Mouse (Mus musculus) liver, adult 2 months (tissue): ENCODE measurements around the gene Vwa5b2. TPM values are rescaled to one million over a fixed set of nuclear protein-coding genes. Genes with fewer than 3 reads are reported as not detected.

Source experiments
- DNase-seq: peaks from one replicate; pipeline ENCODE4 v3.0.0-alpha.2; 2011; ENCODE audit warnings: low read depth, low spot score; ENCODE audit errors: extremely low read depth
- H3K27ac ChIP-seq: fragments of 200-500 bp; replicated peaks from 2 replicates; pipeline ENCODE4 v1.5.1; 2012; ENCODE audit warnings: low read depth, mild to moderate bottlenecking, control low read depth, inconsistent platforms, low read length; ENCODE audit not compliant: insufficient read depth
- H3K27me3 ChIP-seq: fragments of 200-500 bp; 2 replicates; pipeline ENCODE4 v1.6.1; 2012; ENCODE audit warnings: mild to moderate bottlenecking, moderate library complexity, low read length, inconsistent platforms; ENCODE audit not compliant: control insufficient read depth, insufficient read depth
- H3K36me3 ChIP-seq: fragments of 200-500 bp; 2 replicates; pipeline ENCODE4 v1.6.1; 2012; ENCODE audit warnings: low read length, inconsistent platforms; ENCODE audit not compliant: control insufficient read depth, insufficient read depth
- H3K4me1 ChIP-seq: fragments of 200-500 bp; 2 replicates; pipeline ENCODE4 v1.6.1; 2011; ENCODE audit warnings: low read length; ENCODE audit not compliant: control insufficient read depth, insufficient read depth
- H3K4me3 ChIP-seq: fragments of 200-500 bp; 2 replicates; pipeline ENCODE4 v1.5.1; 2011; ENCODE audit warnings: low read depth, mild to moderate bottlenecking, control low read depth, low read length, moderate library complexity; ENCODE audit not compliant: insufficient read depth
- H3K79me2 ChIP-seq: fragments of 200-500 bp; 2 replicates; pipeline ENCODE4 v1.6.1; 2012; ENCODE audit warnings: inconsistent platforms, mild to moderate bottlenecking, low read length, moderate library complexity; ENCODE audit not compliant: control insufficient read depth, insufficient read depth
- H3K9ac ChIP-seq: fragments of 200-500 bp; 2 replicates; pipeline ENCODE4 v1.6.1; 2012; ENCODE audit warnings: low read depth, mild to moderate bottlenecking, control low read depth, inconsistent platforms, low read length
- CTCF ChIP-seq: fragments of 200-500 bp; IDR thresholded peaks from 2 replicates; pipeline ENCODE4 v1.5.1; 2011; ENCODE audit warnings: low read depth, low read length, control low read depth
- POLR2A ChIP-seq: fragments of 200-500 bp; IDR thresholded peaks from 2 replicates; pipeline ENCODE4 v1.6.1; 2011; ENCODE audit warnings: low read length, control low read depth; ENCODE audit not compliant: insufficient read depth; ENCODE audit errors: extremely low read depth
- WGBS: fragments of 180-500 bp; shearing (Covaris S2); methylation state at CpG from one replicate; pipeline ENCODE4 v1.1.7; 2018; 5-methylcytosine and 5-hydroxymethylcytosine counted together
- polyA plus RNA-seq: library from polyadenylated mRNA; depleted of rRNA; stranded (reverse); fragments of >200 nt; gene quantifications from 2 replicates; pipeline ENCODE4 v1.2.3, GENCODE M21; 2012
- total RNA-seq: library from RNA; depleted of rRNA; stranded (reverse); fragments of >200 nt; gene quantifications from 2 replicates; pipeline ENCODE4 v1.2.3, GENCODE M21; 2014

Gene Vwa5b2
- total and polyA plus RNA-seq, 2 experiments = not detected

- H3K27me3 ChIP-seq = no peaks in the 10 kb centered on the region
- 57% methylated on average over 1 of the region's 1 CpGs for WGBS
- no peaks in the 10 kb centered on the region for H3K4me1 ChIP-seq
These were observed 24.2 kb upstream of the Vwa5b2 start for GRCm38 (mm10) chr16:20565075-20565474.

GRCm38 (mm10) chr16:20589939-20590679 is 838 bp downstream of the Vwa5b2 start:
- no peaks in the 10 kb centered on the region for H3K79me2 ChIP-seq
- peaks cover 30% of the 10 kb centered on the region for H3K27me3 ChIP-seq
- no peaks in the 10 kb centered on the region for H3K36me3 ChIP-seq
- no peaks in the 10 kb centered on the region for H3K4me1 ChIP-seq
- WGBS = 2% methylated on average over 39 of the region's 39 CpGs
- H3K9ac ChIP-seq = no peak overlapping the region
- no peak for DNase-seq
- H3K4me3 ChIP-seq = no peak overlapping the region; the same call in 1 of the 2 replicates
- no peak for TF ChIP-seq POLR2A
- TF ChIP-seq CTCF = no peak
- no peak overlapping the region for H3K27ac ChIP-seq

More at GRCm38 (mm10) chr16:20565075-20565474, 24.2 kb upstream of the Vwa5b2 start:
- TF ChIP-seq POLR2A (no peak), CTCF (no peak)
- Histone ChIP-seq H3K79me2 (no peaks in the 10 kb centered on the region), H3K4me3 (no peak overlapping the region), H3K9ac (no peak overlapping the region), H3K36me3 (peaks cover 17% of the 10 kb centered on the region), H3K27ac (no peak overlapping the region)
- no peak for DNase-seq

- Histone ChIP-seq H3K27me3 (peaks cover 30% of the 10 kb centered on the region), H3K4me3 (no peak overlapping the region), H3K79me2 (no peaks in the 10 kb centered on the region), H3K4me1 (no peaks in the 10 kb centered on the region), H3K9ac (no peak overlapping the region), H3K36me3 (no peaks in the 10 kb centered on the region), H3K27ac (no peak overlapping the region)
- 2% methylated on average over 17 of the region's 17 CpGs for WGBS
- TF ChIP-seq CTCF (no peak), POLR2A (no peak)
- no peak for DNase-seq
These were observed 1.4 kb downstream of the Vwa5b2 start for GRCm38 (mm10) chr16:20590680-20591038.

GRCm38 (mm10) chr16:20591076-20591705 is 1.9 kb downstream of the Vwa5b2 start:
- 7% methylated on average over 48 of the region's 48 CpGs for whole genome bisulfite sequencing
- H3K4me1 ChIP-seq = no peaks in the 10 kb centered on the region
- H3K27ac ChIP-seq = no peak overlapping the region
- DNase-seq = no peak
- TF ChIP-seq CTCF = no peak
- H3K36me3 ChIP-seq = no peaks in the 10 kb centered on the region
- no peak overlapping the region for H3K9ac ChIP-seq
- H3K4me3 ChIP-seq = no peak overlapping the region
- H3K79me2 ChIP-seq = no peaks in the 10 kb centered on the region
- H3K27me3 ChIP-seq = peaks cover 30% of the 10 kb centered on the region

- no peak overlapping the region for H3K4me3 ChIP-seq
- no peaks in the 10 kb centered on the region for H3K4me1 ChIP-seq
- no peak for DNase-seq
- no peaks in the 10 kb centered on the region for H3K79me2 ChIP-seq
- TF ChIP-seq POLR2A (no peak), CTCF (no peak)
- H3K36me3 ChIP-seq = no peaks in the 10 kb centered on the region
- WGBS = 85% methylated on average over 7 of the region's 7 CpGs
- H3K27ac ChIP-seq = no peak overlapping the region
- H3K27me3 ChIP-seq = peaks cover 17% of the 10 kb centered on the region
- no peak overlapping the region for H3K9ac ChIP-seq
These were observed 5.9 kb downstream of the Vwa5b2 start for GRCm38 (mm10) chr16:20595060-20595673.
